Mouse (Mus musculus): Measurements from ENCODE around the gene Tceal5.
"Not testable (repeated sequence)": the region's sequence is repeated elsewhere in the genome, so short reads cannot be mapped to it uniquely, and the experiment has no call there.

Gene Tceal5

GRCm38 (mm10) chrX:136203664-136204066, at the start of gene Tceal5:
Tceal5 (minus strand) TSS chrX:136203876.
- peak; percentile 0 for DNase-seq (ENCODE audit: low spot score)

DNA sequence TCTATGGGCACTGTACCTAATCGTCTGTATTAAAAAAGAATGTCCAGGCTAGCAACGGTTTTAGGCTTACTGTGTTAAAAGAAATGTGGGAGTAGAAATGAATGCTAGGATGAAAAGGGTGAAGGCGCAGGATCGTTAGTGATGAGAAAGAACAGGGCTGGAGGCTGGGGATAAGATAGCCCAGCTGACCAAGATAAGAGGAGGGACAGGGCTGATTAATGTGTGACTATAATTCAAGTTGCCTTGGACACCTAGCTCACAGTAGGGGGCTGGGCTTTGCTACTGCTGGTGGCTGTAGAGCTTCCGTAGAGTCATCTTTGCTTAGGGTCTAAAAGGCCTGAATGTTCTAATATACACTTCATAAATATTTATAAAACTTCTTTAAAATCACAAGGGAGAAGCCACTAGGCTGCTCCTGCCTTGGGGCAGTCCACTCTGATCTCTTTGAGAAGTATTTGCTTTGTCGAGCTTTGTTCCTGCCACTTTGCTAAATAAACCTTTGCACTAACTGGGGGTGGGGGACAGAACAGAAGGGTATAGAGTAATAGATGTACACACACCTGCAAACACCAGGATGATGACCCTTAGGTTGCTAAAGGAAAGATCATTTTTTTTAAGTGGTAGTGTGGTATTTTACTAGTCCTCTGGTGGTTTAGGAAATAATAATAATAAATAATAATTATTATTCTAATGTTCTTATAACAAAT, 48.5 kb upstream of the Tceal5 start:
- DNase-seq (ENCODE audit: low spot score): no peak

DNA sequence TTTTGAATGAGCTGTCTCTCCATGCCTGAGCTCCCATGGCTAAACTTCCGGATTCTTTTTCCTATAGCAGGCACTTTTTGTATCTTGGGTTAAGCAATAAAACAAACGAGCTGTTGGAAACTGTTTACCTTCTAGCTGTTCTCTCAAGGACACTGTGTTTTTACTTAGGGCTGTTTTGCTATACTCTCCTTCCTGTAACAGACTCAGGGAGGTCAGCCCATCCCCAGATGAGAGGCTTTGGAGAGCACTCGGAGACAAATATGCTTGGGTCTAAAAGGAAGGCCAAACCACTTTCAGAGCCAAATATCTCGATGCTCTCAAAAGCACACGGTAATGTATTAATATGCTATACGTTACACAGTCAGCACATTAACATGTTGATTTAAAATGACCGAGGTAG, 46.0 kb upstream of the Tceal5 start:
- DNase-seq (ENCODE audit: low spot score): peak; percentile 51

DNA sequence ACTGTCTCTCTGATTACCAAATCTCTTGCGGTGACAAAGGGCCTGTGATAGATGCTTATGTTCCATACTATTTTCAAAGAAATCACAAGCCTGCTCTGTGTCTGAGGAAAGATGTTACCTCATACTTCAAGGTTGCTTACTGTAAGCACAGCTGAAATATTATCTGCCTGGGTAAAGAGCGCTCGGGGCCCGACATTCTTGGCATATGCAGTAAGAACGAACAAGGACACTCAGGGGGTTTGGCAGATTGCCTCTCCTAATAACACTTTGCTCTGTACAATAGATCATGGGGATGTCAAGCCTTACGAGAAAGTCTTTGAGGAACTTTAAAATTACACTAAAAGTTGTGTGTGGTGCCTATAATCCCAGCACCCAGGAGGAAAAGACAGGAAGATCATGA, 45.1 kb upstream of the Tceal5 start:
- DNase-seq (ENCODE audit: low spot score): peak; percentile 42

DNA sequence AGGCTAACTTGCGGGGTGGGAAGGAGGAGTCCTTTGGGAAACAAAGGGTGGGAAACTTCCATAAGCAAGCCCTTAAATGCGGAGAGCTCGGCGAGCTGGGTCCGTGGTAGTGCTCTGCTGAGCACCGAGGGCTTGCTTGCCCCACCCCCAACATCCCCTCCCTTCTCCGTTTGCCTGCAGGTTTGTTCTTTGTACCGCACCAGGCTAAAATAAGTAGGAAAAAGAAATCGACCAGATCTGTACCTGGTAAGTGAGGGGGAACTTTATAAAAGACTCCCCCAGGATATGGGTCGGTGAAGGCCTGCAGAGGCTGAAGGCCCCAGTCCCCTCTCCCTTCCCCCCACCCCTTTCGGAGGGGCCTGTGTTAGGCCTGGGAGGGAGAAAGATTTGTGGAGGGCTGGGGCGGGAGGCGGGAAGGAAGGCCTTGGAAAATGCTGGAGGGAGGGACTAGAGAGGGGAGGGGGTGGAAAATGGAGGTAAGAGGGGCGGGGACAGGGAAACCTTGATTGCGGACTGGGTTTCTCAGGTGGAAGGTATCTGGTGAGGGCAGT, 41.9 kb upstream of the Tceal5 start:
- DNase-seq (ENCODE audit: low spot score): peak; percentile 13

DNA sequence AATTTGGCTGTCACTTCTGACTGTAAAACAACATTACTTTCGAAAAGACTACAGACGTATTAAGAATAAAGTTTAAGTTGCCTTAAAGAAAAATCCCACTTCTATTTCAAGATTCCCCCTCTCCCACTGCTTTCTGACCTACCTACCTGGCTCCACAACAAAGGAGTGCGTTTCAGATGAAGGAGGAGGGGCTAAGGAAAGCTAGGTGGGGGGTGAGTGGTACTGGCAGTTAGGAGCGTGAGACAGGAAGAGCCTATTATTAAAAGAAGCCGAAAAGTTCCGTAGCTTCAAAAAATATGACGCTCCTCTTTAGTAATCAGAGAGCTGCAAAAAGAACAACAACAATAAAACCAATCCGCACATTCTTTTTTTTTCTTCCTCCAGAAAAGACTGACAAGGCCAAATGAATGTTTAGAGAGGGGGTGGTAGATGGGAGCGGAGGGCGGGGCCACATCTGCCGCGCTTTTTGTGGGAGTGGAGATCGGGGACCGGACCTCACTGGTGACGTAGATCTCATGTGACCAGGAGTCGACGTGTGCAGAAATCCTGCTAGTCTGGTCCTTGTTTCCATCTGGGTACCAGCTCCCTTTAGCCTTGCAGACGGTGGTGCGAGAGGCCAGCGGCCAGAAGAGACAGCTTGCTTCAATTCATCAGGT, 41.0 kb upstream of the Tceal5 start, which contains the start of gene Tceal9:
Tceal9 (plus strand) TSS at position 506 of the 656 bp plus-strand sequence.
- peak; percentile 78 for DNase-seq (ENCODE audit: low spot score)

DNA sequence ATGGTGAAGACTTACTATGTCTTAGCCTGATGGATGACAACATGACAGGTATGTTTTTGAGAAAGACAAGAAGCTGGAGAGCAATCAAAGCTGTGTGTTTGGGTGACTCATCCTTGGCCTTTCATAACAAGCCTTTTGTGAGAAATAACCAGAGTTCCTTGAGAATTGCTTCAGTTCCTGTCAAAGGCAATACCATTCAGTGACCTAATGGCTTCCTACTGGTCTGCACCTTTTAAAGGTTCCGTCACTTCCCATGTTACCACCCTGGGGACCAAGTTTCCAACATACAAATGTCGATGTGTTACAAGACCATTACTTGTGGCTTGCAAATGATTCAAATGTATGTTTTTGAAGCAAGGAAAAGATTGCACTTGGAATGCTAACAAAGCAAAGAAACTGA, 39.5 kb upstream of the Tceal5 start:
- DNase-seq (ENCODE audit: low spot score): no peak

GRCm38 (mm10) chrX:136238118-136238517, 34.4 kb upstream of the Tceal5 start:
- peak; percentile 34 for DNase-seq (ENCODE audit: low spot score)

- DNase-seq (ENCODE audit: low spot score): no peak
Measured at GRCm38 (mm10) chrX:136227768-136228167, 24.1 kb upstream of the Tceal5 start.

DNA sequence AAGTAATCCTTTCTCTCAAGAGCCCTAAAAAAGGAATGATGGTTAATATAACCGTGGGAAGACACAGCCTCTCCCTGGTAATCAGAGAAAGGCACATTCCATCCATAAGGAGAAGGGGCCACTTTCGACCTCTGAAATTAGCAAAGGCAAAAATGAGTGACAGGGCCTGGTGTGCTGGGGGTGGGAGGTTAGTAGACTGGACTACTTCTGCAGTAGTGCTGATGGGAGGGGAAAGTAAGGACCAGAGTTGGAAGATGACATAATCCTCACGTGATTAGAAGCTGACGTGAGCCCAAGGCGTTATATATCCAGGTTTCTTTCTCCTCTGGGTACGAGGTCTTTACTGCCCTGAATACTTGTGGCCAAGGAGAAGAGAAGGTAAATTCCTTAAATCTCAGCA, 20.0 kb upstream of the Tceal5 start:
- no peak for DNase-seq (ENCODE audit: low spot score)

DNA sequence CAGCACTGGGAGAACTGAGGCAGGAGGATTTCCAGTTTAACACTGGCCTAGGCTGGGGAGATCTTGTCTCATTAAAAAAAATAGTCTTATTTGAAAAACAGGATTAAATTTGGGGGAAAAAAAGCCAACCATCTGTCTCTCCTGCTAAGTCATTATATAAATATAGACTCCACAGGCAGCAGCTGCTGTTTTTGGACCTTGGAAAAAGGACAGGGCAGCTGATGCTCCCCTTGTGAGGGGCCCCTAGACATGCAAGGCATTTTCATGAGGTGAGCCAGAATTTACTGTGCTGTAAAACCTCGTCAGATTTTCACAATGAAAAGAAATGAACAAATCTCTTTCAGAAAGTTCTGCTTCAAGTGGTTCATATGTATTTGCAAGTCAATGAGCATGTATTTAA, 12.6 kb upstream of the Tceal5 start:
- DNase-seq (ENCODE audit: low spot score): no peak

- DNase-seq (ENCODE audit: low spot score): not testable (repeated sequence)
Measured at GRCm38 (mm10) chrX:136214729-136215677, 11.3 kb upstream of the Tceal5 start, which contains the start of the genes Tceal7 and Bex1. Tceal7 (plus strand) TSS chrX:136214779. Bex1 (minus strand) TSS chrX:136215513.

DNA sequence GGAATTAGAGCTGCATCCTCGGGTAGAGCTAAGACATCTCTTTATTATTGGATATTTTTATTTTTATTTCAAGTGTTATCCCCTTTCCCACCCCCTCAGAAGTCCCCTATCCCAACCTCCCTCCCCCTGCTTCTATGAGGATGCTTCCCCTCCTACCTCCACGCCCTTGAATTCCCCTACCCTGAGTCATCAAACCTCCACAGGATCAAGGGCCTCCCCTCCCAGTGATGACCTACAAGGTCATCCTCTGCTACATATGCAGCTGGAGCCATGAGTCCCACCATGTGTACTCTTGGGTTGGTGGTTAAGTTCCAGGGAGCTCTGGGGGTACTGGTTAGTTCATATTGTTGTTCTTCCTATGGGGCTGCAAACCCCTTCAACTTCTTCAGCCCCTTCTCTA, 9.7 kb upstream of the Tceal5 start:
- DNase-seq (ENCODE audit: low spot score): no peak

GRCm38 (mm10) chrX:136204406-136204805, 730 bp upstream of the Tceal5 start:
- DNase-seq (ENCODE audit: low spot score): no peak

- DNase-seq (ENCODE audit: low spot score): no peak
Measured at GRCm38 (mm10) chrX:136203257-136203656, 419 bp downstream of the Tceal5 start.

DNA sequence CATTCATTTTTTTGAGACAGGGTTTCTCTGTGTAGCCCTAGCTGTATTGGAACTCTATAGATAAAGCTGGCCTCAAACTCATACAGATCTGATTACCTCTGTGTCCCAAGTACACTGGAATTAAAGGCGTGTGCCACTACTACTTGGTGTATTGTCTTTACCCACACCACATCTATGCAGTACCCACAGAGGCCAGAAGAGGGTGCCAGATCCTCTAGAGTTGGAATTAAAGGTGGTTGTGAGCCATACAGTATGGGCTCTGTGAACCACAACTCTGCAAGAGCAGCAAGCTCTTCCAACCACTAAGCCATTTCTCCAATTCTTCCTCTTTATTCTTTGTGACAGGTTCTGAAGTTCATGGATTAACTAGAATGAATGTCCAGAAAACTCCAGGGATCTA, 6.8 kb downstream of the Tceal5 start:
- DNase-seq (ENCODE audit: low spot score): peak; percentile 10

GRCm38 (mm10) chrX:136195193-136195944, 8.3 kb downstream of the Tceal5 start:
- no peak for DNase-seq (ENCODE audit: low spot score)

DNA sequence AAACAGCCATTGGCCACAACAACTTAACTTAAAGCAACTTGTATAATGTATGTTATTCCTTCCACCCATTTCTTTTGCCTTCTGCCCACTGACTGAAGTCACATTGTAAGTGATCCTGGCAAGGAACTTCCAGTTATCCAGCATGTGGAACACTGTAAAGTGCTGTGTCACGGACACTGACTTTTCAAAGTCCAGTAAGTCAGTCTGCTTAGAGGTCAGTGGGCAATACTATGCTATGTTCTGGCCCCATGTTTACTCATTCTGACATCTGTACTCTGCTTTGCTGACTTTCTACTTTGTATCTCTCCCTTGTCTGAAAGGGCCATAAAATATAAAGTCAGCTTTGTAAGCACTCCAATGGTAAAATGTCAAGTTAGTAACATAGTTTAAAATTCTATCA, 20.6 kb downstream of the Tceal5 start:
- DNase-seq (ENCODE audit: low spot score): no peak

GRCm38 (mm10) chrX:136180897-136181553, 22.7 kb downstream of the Tceal5 start:
- DNase-seq (ENCODE audit: low spot score): no peak

- no peak for DNase-seq (ENCODE audit: low spot score)
Measured at GRCm38 (mm10) chrX:136172786-136173185, 30.9 kb downstream of the Tceal5 start.

- DNase-seq (ENCODE audit: low spot score): peak; percentile 83
Measured at GRCm38 (mm10) chrX:136172118-136172551, 31.5 kb downstream of the Tceal5 start, which contains the start of gene Tceal8. Tceal8 (minus strand) TSS chrX:136172342.

Data from lung, postnatal 25 days (tissue).